Mouse (Mus musculus) liver, postnatal 0 days (tissue): ENCODE measurements around the gene Glt8d1. TPM values are rescaled to one million over a fixed set of nuclear protein-coding genes. Genes with fewer than 3 reads are reported as not detected.
A peak's percentile ranks its signal among the peaks of the same experiment; 100 is the strongest.

Experiments
- ATAC-seq: fragments of 200-750 bp; cut with Nextera tagmentation; 2 replicates; pipeline ENCODE4 v1.8.0; 2017; ENCODE audit warnings: mild to moderate bottlenecking, moderate library complexity
- DNase-seq: peaks from one replicate; pipeline ENCODE4 v3.0.0-alpha.2; 2016
- H3K27ac ChIP-seq: fragments of 300-500 bp; sonication (generic); 2 replicates; pipeline ENCODE4 v1.5.1; 2014; ENCODE audit warnings: antibody characterized with exemption, moderate library complexity, mild to moderate bottlenecking, low read depth
- H3K27me3 ChIP-seq: fragments of 300-500 bp; sonication (generic); 2 replicates; pipeline ENCODE4 v1.6.1; 2014; ENCODE audit warnings: low read length, control low read depth, mixed read lengths; ENCODE audit not compliant: insufficient read depth
- H3K36me3 ChIP-seq: fragments of 300-500 bp; sonication (generic); replicated peaks from 2 replicates; pipeline ENCODE4 v1.6.1; 2014; ENCODE audit warnings: mild to moderate bottlenecking, control low read depth, low read length, moderate library complexity, mixed read lengths; ENCODE audit not compliant: insufficient read depth
- H3K4me1 ChIP-seq: fragments of 300-500 bp; sonication (generic); 2 replicates; pipeline ENCODE4 v1.6.1; 2014; ENCODE audit warnings: antibody characterized with exemption, mild to moderate bottlenecking, control low read depth; ENCODE audit not compliant: insufficient read depth
- H3K4me2 ChIP-seq: fragments of 300-500 bp; sonication (generic); 2 replicates; pipeline ENCODE4 v1.6.1; 2014; ENCODE audit warnings: low read depth, mild to moderate bottlenecking, low read length, moderate library complexity, mixed read lengths
- H3K4me3 ChIP-seq: fragments of 300-500 bp; sonication (generic); 2 replicates; pipeline ENCODE4 v1.5.1; 2014; ENCODE audit warnings: low read depth, low read length
- H3K9ac ChIP-seq: fragments of 300-500 bp; sonication (generic); replicated peaks from 2 replicates; pipeline ENCODE4 v1.6.1; 2014; ENCODE audit warnings: mild to moderate bottlenecking, moderate library complexity
- H3K9me3 ChIP-seq: fragments of 300-500 bp; sonication (generic); 2 replicates; pipeline ENCODE4 v1.6.1; 2016; ENCODE audit warnings: mild to moderate bottlenecking, control low read depth, low read length, mixed read lengths
- CTCF ChIP-seq: sonication (generic); IDR thresholded peaks from 2 replicates; pipeline ENCODE4 v1.5.1; 2016; ENCODE audit warnings: antibody characterized with exemption, low read depth
- EP300 ChIP-seq: IDR thresholded peaks from 2 replicates; pipeline ENCODE4 v1.6.1; 2016; ENCODE audit warnings: antibody characterized with exemption, low read depth, mild to moderate bottlenecking
- WGBS: fragments of 180-500 bp; shearing (Covaris S2); extraction: QIAGEN DNeasy Blood & Tissue Kit; methylation state at CpG from one replicate; pipeline ENCODE4 v1.1.7; 2014; ENCODE audit not compliant: insufficient replicate concordance; 5-methylcytosine and 5-hydroxymethylcytosine counted together
- polyA plus RNA-seq: library from polyadenylated mRNA; unstranded; fragments of >200 nt; fragmentation: Nextera tagmentation; extraction: Ambion mirVana; gene quantifications from 2 replicates; pipeline ENCODE4 v1.2.1, GENCODE M21; 2015

Gene Glt8d1
- polyA plus RNA-seq, 1 experiment from 2014 or later, result 9.4 TPM

DNA sequence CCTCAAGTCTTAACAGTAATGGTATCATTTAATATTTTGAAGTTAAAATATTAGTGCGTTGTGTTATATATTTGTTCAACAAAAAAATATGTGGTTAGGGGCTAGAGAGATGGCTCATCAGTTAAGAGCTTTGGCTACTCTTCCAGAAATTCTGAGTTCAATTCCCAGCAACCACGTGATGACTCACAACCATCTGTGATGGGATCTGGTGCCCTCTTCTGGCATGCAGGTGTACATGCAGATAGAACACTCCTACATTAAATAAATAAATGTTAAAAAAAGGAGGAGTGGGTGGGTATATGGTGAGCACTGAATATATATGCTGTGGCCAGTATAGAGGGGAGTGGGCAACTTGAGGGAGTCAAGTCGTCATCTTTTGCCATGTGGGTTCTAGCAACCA, 24.6 kb downstream of the Glt8d1 start:
- TF ChIP-seq CTCF (peak; percentile 69), EP300 (no peak)
- Histone ChIP-seq H3K27me3 (no peaks in the 10 kb centered on the region), H3K9me3 (no peaks in the 10 kb centered on the region), H3K9ac (no peak overlapping the region), H3K4me1 (no peaks in the 10 kb centered on the region), H3K36me3 (peaks cover 49% of the 10 kb centered on the region), H3K4me2 (no peak overlapping the region), H3K4me3 (no peak overlapping the region), H3K27ac (no peak overlapping the region)
- DNase-seq (peak; percentile 25), ATAC-seq (no peak)
- 84% methylated on average over 3 of the region's 3 CpGs for WGBS

GRCm38 (mm10) chr14:31045296-31045695, 44.1 kb downstream of the Glt8d1 start:
- Histone ChIP-seq H3K27ac (peak overlapping the region; percentile 64), H3K9ac (0 out of 2 replicates have a peak overlapping the region, but pooled peaks have one; percentile 28), H3K27me3 (no peaks in the 10 kb centered on the region), H3K9me3 (no peaks in the 10 kb centered on the region), H3K36me3 (peaks cover 71% of the 10 kb centered on the region), H3K4me1 (peaks cover 4% of the 10 kb centered on the region; the same call in 1 of the 2 replicates), H3K4me2 (peak overlapping the region; percentile 11; the same call in 1 of the 2 replicates), H3K4me3 (no peak overlapping the region)
- no peak for TF ChIP-seq CTCF
- no peak for TF ChIP-seq EP300
- WGBS, result 70% methylated on average over 5 of the region's 5 CpGs
- no peak for DNase-seq
- peak; percentile 40 for ATAC-seq

GRCm38 (mm10) chr14:31045817-31046216, 44.6 kb downstream of the Glt8d1 start:
- peak overlapping the region; percentile 44; the same call in 1 of the 2 replicates for H3K4me2 ChIP-seq
- no peak overlapping the region for H3K9ac ChIP-seq
- peak; percentile 29 for DNase-seq
- peak; percentile 97 for TF ChIP-seq EP300
- no peak for TF ChIP-seq CTCF
- peak; percentile 100 for ATAC-seq
- 61% methylated on average over 1 of the region's 1 CpGs for WGBS
- H3K27ac ChIP-seq, result peak overlapping the region; percentile 64
- no peaks in the 10 kb centered on the region for H3K9me3 ChIP-seq
- peaks cover 73% of the 10 kb centered on the region for H3K36me3 ChIP-seq
- H3K4me3 ChIP-seq, result no peak overlapping the region
- no peaks in the 10 kb centered on the region for H3K27me3 ChIP-seq
- peaks cover 4% of the 10 kb centered on the region; the same call in 1 of the 2 replicates for H3K4me1 ChIP-seq

Other genes starting within 250 kb of the Glt8d1 start
- gene Tmem110, start 175.8 kb upstream of the Glt8d1 start, polyA plus RNA-seq, result 11.8 and 14.4 TPM in 2 replicates
- 5.4 and 6.0 TPM in 2 replicates for gene Mustn1, start 122.2 kb upstream of the Glt8d1 start, polyA plus RNA-seq
- 631 and 661 TPM in 2 replicates for gene Itih4, start 114.9 kb upstream of the Glt8d1 start, polyA plus RNA-seq
- 1,712 and 1,929 TPM in 2 replicates for gene Itih3, start 77.6 kb upstream of the Glt8d1 start, polyA plus RNA-seq
- gene Itih1, start 58.1 kb upstream of the Glt8d1 start, polyA plus RNA-seq, result 173 and 210 TPM in 2 replicates
- 2.8 and 3.1 TPM in 2 replicates for gene Nek4, start 50.0 kb upstream of the Glt8d1 start, polyA plus RNA-seq
- gene Spcs1, start 272 bp downstream of the Glt8d1 start, polyA plus RNA-seq, result 346 and 365 TPM in 2 replicates
- 31.0 and 33.2 TPM in 2 replicates for gene Pbrm1, start 17.7 kb downstream of the Glt8d1 start, polyA plus RNA-seq
- 67.4 and 71.9 TPM in 2 replicates for gene Gnl3, start 17.8 kb downstream of the Glt8d1 start, polyA plus RNA-seq
- gene Smim4, start 127.6 kb downstream of the Glt8d1 start, polyA plus RNA-seq, result 76.1 and 79.2 TPM in 2 replicates
- 45.3 and 48.5 TPM in 2 replicates for gene Nt5dc2, start 129.7 kb downstream of the Glt8d1 start, polyA plus RNA-seq
- gene Stab1, start 167.2 kb downstream of the Glt8d1 start, polyA plus RNA-seq, result 34.7 and 42.5 TPM in 2 replicates
- gene Tnnc1, start 206.9 kb downstream of the Glt8d1 start, polyA plus RNA-seq, result 3.9 and 8.4 TPM in 2 replicates
- 51.1 and 65.0 TPM in 2 replicates for gene Nisch, start 215.5 kb downstream of the Glt8d1 start, polyA plus RNA-seq
- 0.04 and 0.06 TPM in 2 replicates for gene Sema3g, start 216.5 kb downstream of the Glt8d1 start, polyA plus RNA-seq
- 7.3 and 8.3 TPM in 2 replicates for gene Phf7, start 249.9 kb downstream of the Glt8d1 start, polyA plus RNA-seq